Mouse (Mus musculus) CH12.LX (cell line): ENCODE measurements around the gene G6pc2.
A peak's percentile ranks its signal among the peaks of the same experiment; 100 is the strongest.

ENCODE experiments used
- E2F4 ChIP-seq: IDR thresholded peaks from 2 replicates; pipeline ENCODE4 v1.6.1; 2011; ENCODE audit warnings: low read depth, low read length, improper control_type of control experiment; ENCODE audit not compliant: insufficient replicate concordance
- GABPA ChIP-seq: IDR thresholded peaks from 2 replicates; pipeline ENCODE4 v1.6.1; 2012; ENCODE audit warnings: low read depth, low read length, improper control_type of control experiment, inconsistent platforms; ENCODE audit not compliant: insufficient replicate concordance

DNA sequence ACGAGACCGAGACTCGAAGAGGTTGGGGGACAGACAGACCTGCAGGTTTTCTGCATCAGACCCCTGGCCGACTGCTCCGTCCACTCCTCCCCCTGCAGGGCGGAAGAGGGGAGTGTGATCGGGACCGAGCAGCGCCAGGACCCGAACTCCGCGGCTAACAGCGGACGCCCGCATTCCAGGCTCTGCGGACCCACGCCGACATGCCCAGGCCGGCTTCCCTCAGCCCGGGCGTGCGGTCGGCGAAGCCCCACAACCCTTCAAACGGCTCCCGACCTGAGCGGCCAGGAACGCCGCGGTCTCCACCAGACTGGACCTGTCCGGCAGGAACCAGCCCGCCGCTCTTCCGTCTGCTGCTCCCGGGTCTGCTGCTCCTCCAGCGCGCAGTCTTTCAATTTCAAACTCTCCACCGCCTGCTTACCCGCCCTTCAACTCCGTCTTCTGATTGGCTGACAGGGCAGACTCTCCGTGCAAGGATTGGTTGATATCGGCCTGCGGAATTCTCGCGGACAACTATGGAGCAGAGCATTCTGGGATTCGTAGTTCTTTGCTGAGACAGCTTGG is 5.0 kb upstream of the G6pc2 start, which contains the start of gene Spc25:
- TF ChIP-seq GABPA (no peak; the same call in 1 of the 2 replicates), E2F4 (peak; percentile 98)
